Mouse (Mus musculus): ENCODE data around the gene Ercc8. TPM values are rescaled to one million over a fixed set of nuclear protein-coding genes. Genes with fewer than 3 reads are reported as not detected.

Gene Ercc8
- polyA plus RNA-seq, 1 experiment from 2014 or later = 20.3 TPM

DNA sequence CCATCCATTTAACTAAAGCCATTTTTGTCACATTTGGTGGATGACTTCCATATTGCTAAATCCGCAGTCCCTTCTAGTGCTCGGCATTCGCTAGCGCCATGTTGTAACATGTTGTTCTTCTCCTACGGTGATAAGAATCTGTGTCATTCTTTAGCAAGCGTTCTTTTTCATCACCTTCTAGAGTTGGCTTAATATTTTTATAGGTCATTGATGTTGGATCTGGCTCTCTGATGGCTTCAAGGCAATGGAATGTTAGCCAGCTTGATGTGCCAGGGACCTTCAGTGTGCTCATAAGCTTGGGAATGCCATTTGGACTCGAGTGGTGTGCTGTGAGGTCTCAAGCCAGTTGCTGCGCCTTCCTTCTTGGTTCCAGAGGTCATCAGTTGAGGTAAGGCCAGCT is 52.4 kb downstream of the Ercc8 start:
- Histone ChIP-seq H3K4me1 (peaks cover 16% of the 10 kb centered on the region), H3K36me3 (no peaks in the 10 kb centered on the region), H3K4me3 (no peak overlapping the region), H3K9me3 (no peaks in the 10 kb centered on the region), H3K27ac (no peak overlapping the region), H3K27me3 (ENCODE audit: insufficient read depth, poor library complexity, severe bottlenecking) (peaks cover 52% of the 10 kb centered on the region)
- WGBS = 86% methylated on average over 8 of the region's 8 CpGs
- DNase-seq (ENCODE audit: low spot score) = no peak

DNA sequence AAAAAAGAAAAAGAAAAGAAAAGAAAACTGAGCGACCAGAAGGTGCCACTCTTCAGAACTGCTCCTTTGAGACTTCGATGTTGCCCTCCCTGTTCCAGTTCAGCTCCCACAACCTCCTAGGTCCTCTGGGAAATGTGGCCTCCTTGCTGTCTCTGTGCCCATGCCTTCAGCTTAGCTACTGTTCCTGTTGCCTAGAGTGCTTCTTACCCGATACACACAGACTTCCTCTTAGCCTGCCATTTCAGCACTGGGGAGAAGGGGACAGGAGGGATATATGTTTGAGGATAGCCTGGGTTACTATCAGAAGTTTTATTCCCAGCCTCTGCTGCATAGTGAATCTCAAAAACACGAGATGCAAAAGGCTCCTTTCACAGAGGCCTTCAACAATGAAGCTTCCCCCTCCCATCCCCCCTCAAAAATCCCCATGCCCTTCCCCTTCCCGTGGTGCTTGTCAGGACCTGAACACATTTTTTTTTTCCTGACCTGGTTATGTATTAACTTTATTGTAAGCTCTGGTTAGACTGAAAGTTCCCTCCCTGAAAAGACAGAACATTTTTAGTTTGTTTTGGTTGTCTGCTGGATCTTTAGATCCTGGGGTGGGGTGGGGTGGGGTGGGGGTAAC is 54.0 kb downstream of the Ercc8 start:
- Histone ChIP-seq H3K4me3 (no peak overlapping the region), H3K27ac (no peak overlapping the region), H3K4me1 (peaks cover 16% of the 10 kb centered on the region), H3K9me3 (no peaks in the 10 kb centered on the region), H3K36me3 (no peaks in the 10 kb centered on the region), H3K27me3 (ENCODE audit: insufficient read depth, poor library complexity, severe bottlenecking) (peaks cover 67% of the 10 kb centered on the region)
- no peak for DNase-seq (ENCODE audit: low spot score)
- 51% methylated on average over 5 of the region's 5 CpGs for WGBS

DNA sequence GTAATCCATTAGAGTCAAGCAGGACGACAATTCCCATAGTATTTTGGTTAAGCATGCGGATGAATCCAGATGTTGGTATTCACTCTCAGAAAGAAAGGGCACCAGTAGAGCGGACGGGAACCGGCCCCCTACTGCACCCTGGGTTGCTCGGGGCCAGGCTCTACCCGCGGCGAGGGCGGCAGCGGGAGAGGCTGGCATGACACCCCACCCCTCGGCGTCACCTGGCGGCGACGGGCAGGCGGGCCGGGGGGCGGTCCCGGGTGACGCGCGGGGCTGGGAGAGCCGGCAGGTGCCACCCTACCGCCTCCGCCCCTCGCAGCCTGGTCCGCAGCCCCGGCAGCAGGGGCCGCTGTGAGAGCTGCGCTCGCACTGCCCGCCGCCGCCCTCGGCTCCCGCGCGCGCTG is 55.6 kb downstream of the Ercc8 start, which contains the start of gene Elovl7:
Gene Elovl7 (plus strand): TSS at position 324 of the 404 bp plus-strand sequence.
- peak within 1 kb of the TSS; percentile 75 for H3K27ac ChIP-seq
- no peaks in the 10 kb centered on the region for H3K36me3 ChIP-seq
- peaks cover 83% of the 10 kb centered on the region for H3K27me3 ChIP-seq (ENCODE audit: insufficient read depth, poor library complexity, severe bottlenecking)
- H3K4me3 ChIP-seq = peak within 1 kb of the TSS; percentile 77
- H3K9me3 ChIP-seq = no peaks in the 10 kb centered on the region
- H3K4me1 ChIP-seq = peaks cover 16% of the 10 kb centered on the region
- WGBS = under 1% methylated on average over 40 of the region's 40 CpGs
- DNase-seq (ENCODE audit: low spot score) = peak; percentile 76

DNA sequence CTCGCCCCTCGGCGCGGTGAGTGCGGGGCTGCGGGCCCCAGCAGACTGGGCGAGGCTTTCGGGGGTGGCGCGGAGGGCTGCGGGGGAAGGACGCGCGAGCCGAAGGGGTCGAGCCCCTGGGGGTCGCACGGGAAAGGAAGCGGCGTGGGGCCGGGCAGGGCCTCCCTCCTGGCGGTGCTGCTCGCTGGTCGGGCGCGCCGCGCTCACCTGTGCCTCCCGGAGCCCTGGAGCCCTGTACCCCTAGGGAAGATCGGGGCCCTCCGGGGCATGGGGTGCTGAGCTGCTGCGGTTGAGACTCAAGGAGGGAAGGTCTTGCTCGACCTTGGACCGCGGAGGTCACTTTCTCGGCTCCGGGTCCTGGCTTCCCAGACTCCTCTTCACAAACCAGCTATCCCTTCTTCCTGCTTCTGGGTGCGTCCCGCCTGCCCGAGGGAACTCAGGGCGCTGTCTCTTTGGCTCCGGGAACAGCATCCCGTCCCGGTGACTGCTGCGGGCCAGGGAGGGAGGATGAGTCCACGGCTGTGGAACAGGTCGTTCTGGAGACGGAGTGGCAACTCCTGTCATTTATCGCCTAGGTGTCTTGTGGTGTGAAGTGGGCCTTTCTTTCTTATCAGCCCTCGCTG is 56.1 kb downstream of the Ercc8 start:
- no peaks in the 10 kb centered on the region for H3K9me3 ChIP-seq
- peaks cover 88% of the 10 kb centered on the region for H3K27me3 ChIP-seq (ENCODE audit: insufficient read depth, poor library complexity, severe bottlenecking)
- WGBS = under 1% methylated on average over 50 of the region's 50 CpGs
- H3K4me3 ChIP-seq = peak overlapping the region; percentile 77
- H3K4me1 ChIP-seq = peaks cover 16% of the 10 kb centered on the region
- DNase-seq (ENCODE audit: low spot score) = peak; percentile 75
- no peaks in the 10 kb centered on the region for H3K36me3 ChIP-seq
- peak overlapping the region; percentile 75 for H3K27ac ChIP-seq

DNA sequence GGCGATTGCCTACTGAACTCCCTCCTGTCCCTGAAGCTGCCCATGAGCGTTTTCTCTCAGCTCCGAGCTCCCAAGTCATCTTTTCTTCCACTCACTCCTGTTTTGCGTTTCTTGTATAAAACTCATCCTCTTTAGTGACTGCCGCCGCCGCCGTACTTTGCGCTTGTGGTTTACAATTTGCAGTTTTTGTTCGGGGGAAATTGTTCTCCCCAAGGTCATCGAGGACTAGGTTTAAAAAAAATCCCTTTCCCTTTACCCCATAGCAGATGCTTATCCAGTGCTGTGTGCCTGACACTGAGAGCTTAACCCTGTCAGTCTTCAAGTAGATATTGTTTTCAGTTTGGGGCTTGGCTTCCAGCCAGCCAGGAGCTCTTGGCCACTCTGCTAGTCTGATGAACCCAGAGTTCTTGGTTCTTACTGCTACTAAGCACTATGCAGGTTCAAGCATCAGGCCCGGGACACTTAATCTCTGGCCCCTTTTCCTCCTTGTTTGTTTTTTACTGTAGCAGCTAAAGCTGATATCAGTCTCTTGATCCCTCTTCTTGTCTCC is 56.8 kb downstream of the Ercc8 start:
- WGBS = 3% methylated on average over 12 of the region's 12 CpGs
- Histone ChIP-seq H3K9me3 (no peaks in the 10 kb centered on the region), H3K27ac (no peak overlapping the region), H3K27me3 (ENCODE audit: insufficient read depth, poor library complexity, severe bottlenecking) (peaks cover 93% of the 10 kb centered on the region), H3K4me3 (peak overlapping the region; percentile 77), H3K4me1 (peaks cover 16% of the 10 kb centered on the region), H3K36me3 (no peaks in the 10 kb centered on the region)
- no peak for DNase-seq (ENCODE audit: low spot score)

DNA sequence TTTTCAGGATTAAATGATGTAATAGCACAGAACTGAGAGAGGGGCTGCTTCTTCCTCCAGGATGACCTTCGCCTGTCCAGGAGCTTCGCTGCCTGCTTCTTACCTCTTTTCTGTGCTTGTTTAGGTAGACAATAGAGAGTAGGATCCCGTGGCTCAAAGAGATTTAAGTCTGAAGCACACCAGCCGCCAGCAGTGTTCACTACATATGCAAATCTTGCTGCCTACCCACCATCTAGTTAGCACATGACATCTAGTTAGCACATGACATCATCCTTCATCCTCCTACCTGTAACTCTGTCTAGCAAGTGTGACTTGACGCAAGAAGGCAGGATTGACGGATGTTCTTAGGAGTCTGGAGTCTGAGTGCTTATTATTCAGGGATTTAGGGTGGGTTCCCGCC is 61.2 kb downstream of the Ercc8 start:
- Histone ChIP-seq H3K27me3 (ENCODE audit: insufficient read depth, poor library complexity, severe bottlenecking) (peaks cover 64% of the 10 kb centered on the region), H3K4me1 (peaks cover 8% of the 10 kb centered on the region; the same call in 1 of the 2 replicates), H3K4me3 (no peak overlapping the region), H3K36me3 (no peaks in the 10 kb centered on the region), H3K27ac (no peak overlapping the region), H3K9me3 (no peaks in the 10 kb centered on the region)
- DNase-seq (ENCODE audit: low spot score) = no peak
- 71% methylated on average over 7 of the region's 7 CpGs for WGBS

DNA sequence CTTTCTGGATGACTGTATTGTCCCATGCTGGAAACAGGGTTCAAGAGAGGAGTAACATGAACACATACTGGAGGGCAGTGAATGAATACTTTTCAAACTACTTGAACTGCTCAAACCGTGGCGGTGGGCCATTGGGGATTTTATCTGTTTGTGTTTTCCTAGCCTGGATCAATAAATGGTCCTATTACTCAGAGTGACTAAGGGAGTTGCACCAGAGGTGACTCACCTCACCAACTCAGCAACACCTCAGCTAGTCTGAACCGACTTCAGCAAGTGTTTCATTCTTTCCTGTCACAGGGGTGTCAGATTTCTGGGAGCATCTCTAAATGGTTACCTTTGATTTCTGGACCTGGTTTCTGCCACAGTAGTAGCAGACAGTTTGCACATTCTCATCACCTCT is 70.7 kb downstream of the Ercc8 start:
- no peaks in the 10 kb centered on the region for H3K4me1 ChIP-seq
- no peaks in the 10 kb centered on the region for H3K36me3 ChIP-seq
- H3K9me3 ChIP-seq = no peaks in the 10 kb centered on the region
- DNase-seq (ENCODE audit: low spot score) = no peak
- WGBS = 66% methylated on average over 3 of the region's 3 CpGs
- peaks cover 17% of the 10 kb centered on the region; the same call in 1 of the 2 replicates for H3K27me3 ChIP-seq (ENCODE audit: insufficient read depth, poor library complexity, severe bottlenecking)
- H3K4me3 ChIP-seq = no peak overlapping the region
- H3K27ac ChIP-seq = no peak overlapping the region

DNA sequence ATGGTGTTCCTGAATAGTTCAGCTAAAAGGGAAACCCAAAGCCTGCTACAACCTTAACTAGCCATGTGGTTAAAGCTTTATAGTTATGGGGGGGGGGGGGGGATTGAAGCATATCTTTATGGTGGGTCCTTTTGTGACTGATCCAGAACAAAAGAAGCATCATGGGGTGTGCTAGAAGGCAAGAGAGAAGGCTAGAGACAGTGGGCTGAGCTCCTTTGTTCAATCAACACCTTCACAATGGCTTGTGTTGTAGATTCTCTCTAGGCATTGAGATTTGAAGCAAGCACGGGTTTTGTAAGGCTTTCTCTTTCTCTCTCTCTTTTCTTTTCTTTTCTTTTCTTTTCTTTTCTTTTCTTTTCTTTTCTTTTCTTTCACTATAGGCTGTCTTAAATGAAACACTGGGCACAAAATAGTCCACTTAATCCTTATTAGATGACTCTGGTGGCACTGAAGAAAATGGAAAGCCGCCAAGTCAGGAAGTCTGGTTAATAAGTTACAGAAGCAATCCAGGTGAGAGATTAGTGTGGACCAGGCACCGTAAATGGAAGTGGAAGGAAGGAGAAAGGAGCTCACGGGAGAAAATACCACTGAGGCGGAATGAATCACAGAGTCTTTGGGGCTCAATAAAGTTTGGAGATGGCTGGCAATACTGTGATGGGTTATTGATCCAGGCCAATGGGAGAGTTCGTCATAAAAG is 71.3 kb downstream of the Ercc8 start:
- WGBS = 78% methylated on average over 6 of the region's 6 CpGs
- no peak for DNase-seq (ENCODE audit: low spot score)
- no peaks in the 10 kb centered on the region for H3K9me3 ChIP-seq
- H3K27ac ChIP-seq = no peak overlapping the region
- H3K4me3 ChIP-seq = no peak overlapping the region
- no peaks in the 10 kb centered on the region for H3K4me1 ChIP-seq
- peaks cover 17% of the 10 kb centered on the region; the same call in 1 of the 2 replicates for H3K27me3 ChIP-seq (ENCODE audit: insufficient read depth, poor library complexity, severe bottlenecking)
- no peaks in the 10 kb centered on the region for H3K36me3 ChIP-seq

DNA sequence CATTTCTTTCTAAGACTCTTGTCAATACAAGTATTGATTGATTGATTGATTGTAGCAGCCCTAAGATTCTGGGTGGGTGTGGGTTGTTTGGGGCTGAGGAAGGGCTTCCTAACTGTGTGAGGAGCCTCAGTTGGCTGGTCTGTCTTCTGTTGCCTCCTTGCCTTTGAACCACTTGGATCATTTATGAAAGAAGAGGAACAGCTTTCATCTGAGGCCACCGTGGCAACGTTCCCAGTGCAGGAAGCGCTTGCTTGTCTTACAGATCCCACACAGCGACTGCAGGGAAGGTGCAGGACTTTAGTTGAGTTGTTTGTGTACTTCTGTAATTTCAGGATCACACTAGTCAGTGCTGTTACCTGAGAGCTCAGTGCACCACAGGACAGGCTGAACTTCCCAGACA is 81.5 kb downstream of the Ercc8 start:
- no peak for DNase-seq (ENCODE audit: low spot score)
- H3K36me3 ChIP-seq = no peaks in the 10 kb centered on the region
- WGBS = 71% methylated on average over 4 of the region's 4 CpGs
- H3K4me3 ChIP-seq = no peak overlapping the region
- no peaks in the 10 kb centered on the region for H3K9me3 ChIP-seq
- no peaks in the 10 kb centered on the region for H3K27me3 ChIP-seq (ENCODE audit: insufficient read depth, poor library complexity, severe bottlenecking)
- no peak overlapping the region for H3K27ac ChIP-seq
- H3K4me1 ChIP-seq = peaks cover 5% of the 10 kb centered on the region; the same call in 1 of the 2 replicates

DNA sequence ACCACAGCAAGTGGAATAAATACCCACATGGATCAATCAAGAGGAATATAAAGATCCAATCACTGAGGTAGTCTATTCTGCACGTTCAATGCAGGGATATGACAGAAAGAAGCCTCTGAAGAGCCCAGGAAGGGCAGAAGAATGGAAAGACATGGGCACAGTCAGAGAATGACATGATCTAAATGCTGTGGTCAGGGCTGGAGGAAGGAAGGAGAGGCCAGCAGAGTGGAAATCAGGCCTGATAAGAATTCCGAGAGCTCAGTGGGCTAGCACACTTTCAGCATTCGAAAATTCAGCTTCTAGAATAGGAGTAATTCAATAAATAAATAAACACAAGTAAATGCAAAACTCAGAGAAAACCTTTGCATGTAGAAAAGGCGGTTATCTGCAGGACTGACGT is 83.2 kb downstream of the Ercc8 start:
- H3K27ac ChIP-seq = no peak overlapping the region
- WGBS = 60% methylated on average over 5 of the region's 5 CpGs
- H3K9me3 ChIP-seq = no peaks in the 10 kb centered on the region
- no peak overlapping the region for H3K4me3 ChIP-seq
- H3K4me1 ChIP-seq = peaks cover 5% of the 10 kb centered on the region; the same call in 1 of the 2 replicates
- no peak for DNase-seq (ENCODE audit: low spot score)
- H3K36me3 ChIP-seq = no peaks in the 10 kb centered on the region
- H3K27me3 ChIP-seq (ENCODE audit: insufficient read depth, poor library complexity, severe bottlenecking) = no peaks in the 10 kb centered on the region

All from heart, embryonic 10.5 days (tissue).